Mouse (Mus musculus) neural tube, embryonic 12.5 days (tissue): ENCODE measurements around the gene Etv6. TPM values are rescaled to one million over a fixed set of nuclear protein-coding genes. Genes with fewer than 3 reads are reported as not detected.

Experiments
- ATAC-seq: fragments of 200-750 bp; cut with Nextera tagmentation; 2 replicates; pipeline ENCODE4 v1.8.0; 2017; ENCODE audit warnings: low read depth, mild to moderate bottlenecking, moderate TSS enrichment, moderate library complexity; ENCODE audit not compliant: low FRiP score
- H3K27ac ChIP-seq: fragments of 300-500 bp; sonication (generic); 2 replicates; pipeline ENCODE4 v1.5.1; 2016
- H3K27me3 ChIP-seq: fragments of 300-500 bp; sonication (generic); replicated peaks from 2 replicates; pipeline ENCODE4 v1.6.1; 2016; ENCODE audit warnings: mild to moderate bottlenecking
- H3K36me3 ChIP-seq: fragments of 300-500 bp; sonication (generic); 2 replicates; pipeline ENCODE4 v1.6.1; 2016; ENCODE audit warnings: mild to moderate bottlenecking
- H3K4me1 ChIP-seq: fragments of 300-500 bp; sonication (generic); 2 replicates; pipeline ENCODE4 v1.6.1; 2016
- H3K4me2 ChIP-seq: fragments of 300-500 bp; sonication (generic); replicated peaks from 2 replicates; pipeline ENCODE4 v1.6.1; 2016; ENCODE audit warnings: mild to moderate bottlenecking
- H3K4me3 ChIP-seq: fragments of 300-500 bp; sonication (generic); 2 replicates; pipeline ENCODE4 v1.5.1; 2016
- H3K9ac ChIP-seq: fragments of 300-500 bp; sonication (generic); 2 replicates; pipeline ENCODE4 v1.6.1; 2016; ENCODE audit warnings: mild to moderate bottlenecking
- H3K9me3 ChIP-seq: fragments of 300-500 bp; sonication (generic); 2 replicates; pipeline ENCODE4 v1.6.1; 2016; ENCODE audit warnings: mild to moderate bottlenecking
- WGBS: fragments of 180-500 bp; shearing (Covaris S2); methylation state at CpG from one replicate; pipeline ENCODE4 v1.1.7; 2016; 5-methylcytosine and 5-hydroxymethylcytosine counted together
- polyA plus RNA-seq: library from polyadenylated mRNA; unstranded; fragments of >200 nt; fragmentation: Nextera tagmentation; extraction: Ambion mirVana; gene quantifications from 2 replicates; pipeline ENCODE4 v1.2.1, GENCODE M21; 2016

Gene Etv6
- polyA plus RNA-seq, 1 experiment from 2014 or later = 10.9 TPM

GRCm38 (mm10) chr6:134262383-134262782 is 226.9 kb downstream of the Etv6 start:
- H3K9ac ChIP-seq = no peak overlapping the region
- ATAC-seq = no peak
- H3K4me1 ChIP-seq = no peaks in the 10 kb centered on the region
- H3K9me3 ChIP-seq = 0 out of 2 replicates have a peak, but pooled peaks cover 11% of the 10 kb centered on the region
- H3K27me3 ChIP-seq = no peaks in the 10 kb centered on the region
- H3K27ac ChIP-seq = no peak overlapping the region
- peaks cover 54% of the 10 kb centered on the region for H3K36me3 ChIP-seq
- no peak overlapping the region for H3K4me2 ChIP-seq
- WGBS = 96% methylated on average over 4 of the region's 4 CpGs
- H3K4me3 ChIP-seq = no peak overlapping the region

GRCm38 (mm10) chr6:134262911-134263607 is 227.6 kb downstream of the Etv6 start:
- Histone ChIP-seq H3K4me1 (no peaks in the 10 kb centered on the region), H3K9ac (no peak overlapping the region), H3K27ac (no peak overlapping the region), H3K4me3 (no peak overlapping the region), H3K36me3 (peaks cover 55% of the 10 kb centered on the region), H3K27me3 (no peaks in the 10 kb centered on the region), H3K9me3 (0 out of 2 replicates have a peak, but pooled peaks cover 11% of the 10 kb centered on the region), H3K4me2 (no peak overlapping the region)
- no peak for ATAC-seq
- 76% methylated on average over 6 of the region's 6 CpGs for WGBS

GRCm38 (mm10) chr6:134273884-134274283 is 238.4 kb downstream of the Etv6 start:
- H3K4me2 ChIP-seq = no peak overlapping the region
- no peak overlapping the region for H3K27ac ChIP-seq
- WGBS = 90% methylated on average over 2 of the region's 2 CpGs
- no peaks in the 10 kb centered on the region for H3K9me3 ChIP-seq
- H3K4me3 ChIP-seq = no peak overlapping the region
- no peak for ATAC-seq
- no peak overlapping the region for H3K9ac ChIP-seq
- no peaks in the 10 kb centered on the region for H3K27me3 ChIP-seq
- H3K36me3 ChIP-seq = no peaks in the 10 kb centered on the region
- H3K4me1 ChIP-seq = no peaks in the 10 kb centered on the region

GRCm38 (mm10) chr6:134276954-134277353 is 241.5 kb downstream of the Etv6 start:
- H3K9ac ChIP-seq = no peak overlapping the region
- ATAC-seq = no peak
- H3K4me1 ChIP-seq = no peaks in the 10 kb centered on the region
- H3K4me2 ChIP-seq = no peak overlapping the region
- no peak overlapping the region for H3K27ac ChIP-seq
- no peaks in the 10 kb centered on the region for H3K36me3 ChIP-seq
- H3K27me3 ChIP-seq = no peaks in the 10 kb centered on the region
- no peaks in the 10 kb centered on the region for H3K9me3 ChIP-seq
- 90% methylated on average over 2 of the region's 2 CpGs for WGBS
- H3K4me3 ChIP-seq = no peak overlapping the region

GRCm38 (mm10) chr6:134282095-134282494 is 246.6 kb downstream of the Etv6 start:
- no peaks in the 10 kb centered on the region for H3K9me3 ChIP-seq
- no peak overlapping the region for H3K4me3 ChIP-seq
- H3K36me3 ChIP-seq = no peaks in the 10 kb centered on the region
- H3K4me2 ChIP-seq = no peak overlapping the region
- 89% methylated on average over 3 of the region's 3 CpGs for WGBS
- no peaks in the 10 kb centered on the region for H3K27me3 ChIP-seq
- H3K9ac ChIP-seq = no peak overlapping the region
- H3K4me1 ChIP-seq = no peaks in the 10 kb centered on the region
- ATAC-seq = no peak
- H3K27ac ChIP-seq = no peak overlapping the region

GRCm38 (mm10) chr6:134291823-134292222 is 256.3 kb downstream of the Etv6 start:
- H3K4me3 ChIP-seq = no peak overlapping the region

GRCm38 (mm10) chr6:134292404-134292803 is 256.9 kb downstream of the Etv6 start:
- Histone ChIP-seq H3K27ac (no peak overlapping the region), H3K9me3 (no peaks in the 10 kb centered on the region), H3K4me1 (no peaks in the 10 kb centered on the region), H3K4me3 (no peak overlapping the region), H3K4me2 (no peak overlapping the region), H3K27me3 (no peaks in the 10 kb centered on the region), H3K9ac (no peak overlapping the region), H3K36me3 (no peaks in the 10 kb centered on the region)
- no peak for ATAC-seq
- WGBS = 90% methylated on average over 5 of the region's 5 CpGs

More at GRCm38 (mm10) chr6:134291823-134292222, 256.3 kb downstream of the Etv6 start:
- no peak overlapping the region for H3K9ac ChIP-seq
- H3K4me2 ChIP-seq = no peak overlapping the region
- WGBS = 87% methylated on average over 3 of the region's 3 CpGs
- H3K4me1 ChIP-seq = no peaks in the 10 kb centered on the region
- H3K27ac ChIP-seq = no peak overlapping the region
- H3K27me3 ChIP-seq = no peaks in the 10 kb centered on the region
- no peaks in the 10 kb centered on the region for H3K9me3 ChIP-seq
- H3K36me3 ChIP-seq = no peaks in the 10 kb centered on the region
- ATAC-seq = no peak

GRCm38 (mm10) chr6:134293615-134294508 is 258.4 kb downstream of the Etv6 start:
- H3K4me1 ChIP-seq = no peaks in the 10 kb centered on the region
- no peaks in the 10 kb centered on the region for H3K36me3 ChIP-seq
- 48% methylated on average over 9 of the region's 9 CpGs for WGBS
- no peaks in the 10 kb centered on the region for H3K27me3 ChIP-seq
- no peak overlapping the region for H3K27ac ChIP-seq
- H3K9ac ChIP-seq = no peak overlapping the region
- no peak overlapping the region for H3K4me2 ChIP-seq
- H3K4me3 ChIP-seq = no peak overlapping the region
- H3K9me3 ChIP-seq = no peaks in the 10 kb centered on the region
- ATAC-seq = no peak

GRCm38 (mm10) chr6:134297884-134298619 is 262.6 kb downstream of the Etv6 start:
- WGBS = 87% methylated on average over 13 of the region's 13 CpGs
- Histone ChIP-seq H3K9me3 (no peaks in the 10 kb centered on the region), H3K27ac (no peak overlapping the region)

GRCm38 (mm10) chr6:134301951-134302350 is 266.5 kb downstream of the Etv6 start:
- H3K36me3 ChIP-seq = no peaks in the 10 kb centered on the region
- H3K4me3 ChIP-seq = no peak overlapping the region

More at GRCm38 (mm10) chr6:134297884-134298619, 262.6 kb downstream of the Etv6 start:
- no peak for ATAC-seq
- Histone ChIP-seq H3K4me2 (no peak overlapping the region), H3K27me3 (no peaks in the 10 kb centered on the region), H3K9ac (no peak overlapping the region), H3K36me3 (no peaks in the 10 kb centered on the region), H3K4me1 (no peaks in the 10 kb centered on the region), H3K4me3 (no peak overlapping the region)

GRCm38 (mm10) chr6:134311346-134311745 is 275.8 kb downstream of the Etv6 start:
- Histone ChIP-seq H3K4me2 (no peak overlapping the region), H3K36me3 (no peaks in the 10 kb centered on the region), H3K9ac (no peak overlapping the region), H3K9me3 (peaks cover 7% of the 10 kb centered on the region; the same call in 1 of the 2 replicates), H3K4me1 (no peaks in the 10 kb centered on the region), H3K27ac (no peak overlapping the region), H3K4me3 (no peak overlapping the region), H3K27me3 (no peaks in the 10 kb centered on the region)
- ATAC-seq = no peak
- WGBS = 79% methylated on average over 4 of the region's 4 CpGs

More at GRCm38 (mm10) chr6:134301951-134302350, 266.5 kb downstream of the Etv6 start:
- WGBS = 69% methylated on average over 1 of the region's 1 CpGs
- Histone ChIP-seq H3K9ac (no peak overlapping the region), H3K4me1 (no peaks in the 10 kb centered on the region), H3K27me3 (no peaks in the 10 kb centered on the region), H3K9me3 (no peaks in the 10 kb centered on the region), H3K27ac (no peak overlapping the region), H3K4me2 (no peak overlapping the region)
- ATAC-seq = no peak

- WGBS = 95% methylated on average over 8 of the region's 8 CpGs
- H3K4me2 ChIP-seq = no peak overlapping the region
- no peak overlapping the region for H3K9ac ChIP-seq
- H3K9me3 ChIP-seq = peaks cover 7% of the 10 kb centered on the region; the same call in 1 of the 2 replicates
- H3K27ac ChIP-seq = no peak overlapping the region
- no peak for ATAC-seq
- no peaks in the 10 kb centered on the region for H3K27me3 ChIP-seq
- no peak overlapping the region for H3K4me3 ChIP-seq
- H3K4me1 ChIP-seq = no peaks in the 10 kb centered on the region
- no peaks in the 10 kb centered on the region for H3K36me3 ChIP-seq
Observed at GRCm38 (mm10) chr6:134312571-134312970, 277.1 kb downstream of the Etv6 start.
